Comparison of ENCODE assay signal across 11 mouse cellular contexts in genomic region chr9:114614176-114614953, GRCm38 (mm10). TPM values are rescaled to one million over a fixed set of nuclear protein-coding genes. Genes with fewer than 3 reads are reported as not detected.
DNase-seq lines count a peak whose midpoint lies in the region; ATAC-seq and TF ChIP-seq lines count a peak whose summit lies in the region.
"Had no signal": no experiment of that assay in that cellular context is flagged by ENCODE, and none has a peak within 500 bp of the region (broad histone marks: within the 10 kb centered on the region; RNA-seq: fewer than 3 reads in every experiment).

No protein-coding gene starts in this region.

- peak; percentile 57 for TF ChIP-seq CTCF in kidney, postnatal 0 days (IDR thresholded peaks at IDR 0.05; ENCODE audit: low read depth)
- 0 out of 2 replicates have a peak, but pooled peaks have one; percentile 2 for TF ChIP-seq CTCF in cortical plate, adult 2 months (IDR thresholded peaks at IDR 0.05; ENCODE audit: extremely low read depth, insufficient read depth, low read length)

- no peak for TF ChIP-seq POLR2A in cortical plate, adult 2 months (IDR thresholded peaks at IDR 0.05; ENCODE audit: extremely low read depth, insufficient read depth, low read length)

- no peak overlapping the region for H3K27ac ChIP-seq in kidney, postnatal 0 days
- H3K27ac ChIP-seq in cortical plate, adult 2 months (ENCODE audit: insufficient read depth, low read length): no peak overlapping the region
- no peak overlapping the region for H3K27ac ChIP-seq in limb, embryonic 10.5 days
- H3K27ac ChIP-seq: limb, embryonic 12.5 days had no signal

- no peak overlapping the region for H3K4me2 ChIP-seq in kidney, postnatal 0 days (ENCODE audit: low read length)
- H3K4me2 ChIP-seq: limb, embryonic 12.5 days had no signal

- H3K9ac ChIP-seq in kidney, postnatal 0 days (ENCODE audit: low read depth, low read length): no peak overlapping the region
- H3K9ac ChIP-seq: limb, embryonic 12.5 days had no signal

- no peaks in the 10 kb centered on the region for H3K9me3 ChIP-seq in kidney, postnatal 0 days (replicated peaks; ENCODE audit: low read length)
- no peaks in the 10 kb centered on the region for H3K9me3 ChIP-seq in limb, embryonic 10.5 days (replicated peaks)
- H3K9me3 ChIP-seq: limb, embryonic 12.5 days had no signal

- DNase-seq in kidney, postnatal 0 days (ENCODE audit: low spot score): peak; percentile 61
- no peak for DNase-seq in kidney, postnatal 25 days
- DNase-seq in spleen, postnatal 36 days (ENCODE audit: low spot score in 2 of 2): peak; percentile 22 to 26
- DNase-seq in spleen, postnatal 4 days (ENCODE audit: low spot score in 2 of 2): no peak
- DNase-seq in thymus, postnatal 4 days: peak; percentile 57
- no peak for DNase-seq in limb, embryonic 10.5 days (ENCODE audit: low spot score)
- DNase-seq: gastrocnemius, postnatal 14 days; right cerebral cortex, postnatal 25 days had no signal

- peaks cover 32% of the 10 kb centered on the region for H3K36me3 ChIP-seq in kidney, postnatal 0 days (ENCODE audit: insufficient read depth, low read length)
- H3K36me3 ChIP-seq in limb, embryonic 10.5 days: peaks cover 93% of the 10 kb centered on the region

- WGBS in kidney, postnatal 0 days: 65% methylated on average over 9 of the region's 9 CpGs
- WGBS in limb, embryonic 10.5 days: 87% methylated on average over 9 of the region's 9 CpGs

- no peak overlapping the region for H3K4me3 ChIP-seq in kidney, postnatal 0 days (replicated peaks; ENCODE audit: low read depth, low read length)
- H3K4me3 ChIP-seq in cortical plate, adult 2 months (ENCODE audit: insufficient read depth, low read length): no peak overlapping the region
- H3K4me3 ChIP-seq in limb, embryonic 10.5 days: no peak overlapping the region
- H3K4me3 ChIP-seq: limb, embryonic 12.5 days had no signal

- no peak; the same call in 1 of the 2 replicates for ATAC-seq in kidney, postnatal 0 days (replicated peaks; ENCODE audit: low FRiP score, low read depth)
- ATAC-seq in erythroid progenitor cell, adult 5-6 weeks (replicated peaks; ENCODE audit: low FRiP score, poor library complexity, severe bottlenecking): no peak

- H3K27me3 ChIP-seq in kidney, postnatal 0 days (ENCODE audit: insufficient read depth, low read length): no peaks in the 10 kb centered on the region
- H3K27me3 ChIP-seq in limb, embryonic 10.5 days (ENCODE audit: low read depth, poor library complexity, severe bottlenecking): no peaks in the 10 kb centered on the region
- H3K27me3 ChIP-seq: limb, embryonic 12.5 days had no signal

- no peaks in the 10 kb centered on the region for H3K4me1 ChIP-seq in kidney, postnatal 0 days (replicated peaks; ENCODE audit: insufficient read depth, low read length)
- H3K4me1 ChIP-seq in cortical plate, adult 2 months (ENCODE audit: control insufficient read depth, insufficient read depth, low read length): no peaks in the 10 kb centered on the region
- H3K4me1 ChIP-seq in limb, embryonic 10.5 days: no peaks in the 10 kb centered on the region
- H3K4me1 ChIP-seq: limb, embryonic 12.5 days had no signal

RNA-seq across cellular contexts. Expression of gene Cnot10, which starts 25.6 kb away (rescaled TPM):
- 45.7 and 50.4 TPM in 2 replicates for polyA plus RNA-seq in kidney, postnatal 0 days (2015; fragmentation: Nextera tagmentation; extraction: Ambion mirVana)
- polyA plus RNA-seq in cortical plate, adult 2 months (2012; rRNA removed): 82.6 and 83.9 TPM in 2 replicates
- 71.0 and 82.1 TPM in 2 replicates for polyA plus RNA-seq in limb, embryonic 10.5 days (2016; fragmentation: Nextera tagmentation; extraction: Ambion mirVana)
- 15.5 and 17.6 TPM in 2 replicates for total RNA-seq in erythroid progenitor cell, adult 5-6 weeks (2015; ENCODE audit: low replicate concordance)
- total RNA-seq in erythroid progenitor cell, adult 5-6 weeks (2017; ENCODE audit: low replicate concordance): 14.1 and 18.6 TPM in 2 replicates

RNA-seq across cellular contexts. Expression of gene Trim71, which starts 50.2 kb away (rescaled TPM):
- polyA plus RNA-seq in kidney, postnatal 0 days (2015; fragmentation: Nextera tagmentation; extraction: Ambion mirVana): 0.43 and 0.46 TPM in 2 replicates
- 0.25 and 0.27 TPM in 2 replicates for polyA plus RNA-seq in cortical plate, adult 2 months (2012; rRNA removed)
- polyA plus RNA-seq in limb, embryonic 10.5 days (2016; fragmentation: Nextera tagmentation; extraction: Ambion mirVana): 6.2 and 11.5 TPM in 2 replicates
- not detected in 2 replicates for total RNA-seq in erythroid progenitor cell, adult 5-6 weeks (2015; ENCODE audit: low replicate concordance)
- total RNA-seq in erythroid progenitor cell, adult 5-6 weeks (2017; ENCODE audit: low replicate concordance): not detected in 2 replicates
- total RNA-seq: gastrocnemius, postnatal 14 days had no signal

Comparison
In these comparisons a context has a peak if more than half of its experiments do, and no peak if none do; other contexts are left out.
1. DNase-seq: peak in kidney, postnatal 0 days (single experiment), spleen, postnatal 36 days (2 of 2) and thymus, postnatal 4 days (single experiment); none in kidney, postnatal 25 days (0 of 2), spleen, postnatal 4 days (0 of 2) and limb, embryonic 10.5 days (single experiment).